Mouse (Mus musculus) ES-Bruce4 (cell line): ENCODE results near the gene Il17a. TPM values are rescaled to one million over a fixed set of nuclear protein-coding genes. Genes with fewer than 3 reads are reported as not detected.
"Not testable (repeated sequence)": the region's sequence is repeated elsewhere in the genome, so short reads cannot be mapped to it uniquely, and the experiment has no call there.

Experiments
- H3K27ac ChIP-seq: 2 replicates; pipeline ENCODE4 v1.5.1; 2012; ENCODE audit warnings: low read length, inconsistent platforms; ENCODE audit not compliant: insufficient read depth
- H3K27me3 ChIP-seq: 2 replicates; pipeline ENCODE4 v1.6.1; 2012; ENCODE audit warnings: mild to moderate bottlenecking, low read length, inconsistent platforms; ENCODE audit not compliant: control insufficient read depth, poor library complexity, insufficient read depth, severe bottlenecking
- H3K36me3 ChIP-seq: 2 replicates; pipeline ENCODE4 v1.6.1; 2012; ENCODE audit warnings: inconsistent platforms, mild to moderate bottlenecking, low read length, moderate library complexity; ENCODE audit not compliant: control insufficient read depth, poor library complexity, insufficient read depth, severe bottlenecking
- H3K4me1 ChIP-seq: one replicate; pipeline ENCODE4 v1.8.1; 2011; ENCODE audit warnings: low read length; ENCODE audit not compliant: control insufficient read depth, insufficient read depth
- H3K4me3 ChIP-seq: 2 replicates; pipeline ENCODE4 v1.5.1; 2011; ENCODE audit warnings: low read depth, mild to moderate bottlenecking, low read length
- H3K9ac ChIP-seq: 2 replicates; pipeline ENCODE4 v1.6.1; 2012; ENCODE audit warnings: low read depth, mild to moderate bottlenecking, inconsistent platforms; ENCODE audit not compliant: poor library complexity, severe bottlenecking
- H3K9me3 ChIP-seq: replicated peaks from 2 replicates; pipeline ENCODE4 v1.6.1; 2012; ENCODE audit warnings: mild to moderate bottlenecking, low read length, inconsistent platforms; ENCODE audit not compliant: control insufficient read depth, poor library complexity, insufficient read depth, severe bottlenecking
- CTCF ChIP-seq: IDR thresholded peaks from one replicate; pipeline ENCODE4 v1.8.1; 2011; ENCODE audit warnings: low read depth, low read length
- EP300 ChIP-seq: IDR thresholded peaks from 2 replicates; pipeline ENCODE4 v1.6.1; 2011; ENCODE audit warnings: low read depth, low read length; ENCODE audit not compliant: insufficient read depth
- POLR2A ChIP-seq: IDR thresholded peaks from one replicate; pipeline ENCODE4 v1.8.1; 2011; ENCODE audit warnings: low read length; ENCODE audit not compliant: insufficient read depth
- polyA plus RNA-seq: library from polyadenylated mRNA; stranded (reverse); fragments of >200 nt; gene quantifications from 2 replicates; pipeline ENCODE4 v1.2.4, GENCODE M21; 2011; ENCODE audit warnings: low read depth; ENCODE audit not compliant: missing spikeins, insufficient read depth, insufficient read length

Gene Il17a
- polyA plus RNA-seq, 1 experiment: not detected

- Histone ChIP-seq H3K4me3 (no peak overlapping the region), H3K27me3 (no peaks in the 10 kb centered on the region), H3K27ac (no peak overlapping the region), H3K9me3 (no peaks in the 10 kb centered on the region), H3K4me1 (peaks cover 3% of the 10 kb centered on the region), H3K36me3 (no peaks in the 10 kb centered on the region), H3K9ac (no peak overlapping the region)
- no peak for TF ChIP-seq POLR2A
- no peak for TF ChIP-seq CTCF
- no peak for TF ChIP-seq EP300
Measured at GRCm38 (mm10) chr1:20766526-20766925, 35.8 kb downstream of the Il17a start.

GRCm38 (mm10) chr1:20774026-20774730, 43.5 kb downstream of the Il17a start:
- H3K27ac ChIP-seq, H3K9ac ChIP-seq, H3K4me3 ChIP-seq, H3K27me3 ChIP-seq, H3K36me3 ChIP-seq, H3K4me1 ChIP-seq: not testable (repeated sequence)
- H3K9me3 ChIP-seq: peaks cover 13% of the 10 kb centered on the region; the same call in 1 of the 2 replicates

- no peak overlapping the region for H3K4me3 ChIP-seq
- no peaks in the 10 kb centered on the region for H3K27me3 ChIP-seq
- H3K27ac ChIP-seq: no peak overlapping the region
- H3K4me1 ChIP-seq: peaks cover 1% of the 10 kb centered on the region
- TF ChIP-seq POLR2A (no peak), EP300 (no peak), CTCF (no peak)
- no peaks in the 10 kb centered on the region for H3K36me3 ChIP-seq
- H3K9me3 ChIP-seq: peaks cover 9% of the 10 kb centered on the region; the same call in 1 of the 2 replicates
- H3K9ac ChIP-seq: no peak overlapping the region
Measured at GRCm38 (mm10) chr1:20778366-20778765, 47.7 kb downstream of the Il17a start.

Other genes with a start within 250 kb of the Il17a start
- gene Pkhd1, start 112.8 kb upstream of the Il17a start, polyA plus RNA-seq: 0.37 TPM in 1 of 2 replicates, not detected in the other
- 2.2 and 4.2 TPM in 2 replicates for gene Il17f, start 59.7 kb downstream of the Il17a start, polyA plus RNA-seq
- gene Mcm3, start 89.4 kb downstream of the Il17a start, polyA plus RNA-seq: 178 and 187 TPM in 2 replicates
- gene Paqr8, start 159.7 kb downstream of the Il17a start, polyA plus RNA-seq: 4.4 and 4.9 TPM in 2 replicates
- gene Efhc1, start 220.7 kb downstream of the Il17a start, polyA plus RNA-seq: 4.2 and 8.2 TPM in 2 replicates